Mouse (Mus musculus): ENCODE results near the gene Tnip1.

The Tnip1 gene

GRCm38 (mm10) chr11:54932540-54932939 is 30.2 kb downstream of the Tnip1 start:
- no peak for DNase-seq (ENCODE audit: low spot score)

- DNase-seq (ENCODE audit: low spot score): peak; percentile 56
Observed at GRCm38 (mm10) chr11:54931405-54932093, 31.2 kb downstream of the Tnip1 start.

- DNase-seq (ENCODE audit: low spot score): peak; percentile 54
Observed at GRCm38 (mm10) chr11:54930318-54930979, 32.3 kb downstream of the Tnip1 start.

GRCm38 (mm10) chr11:54929744-54930143 is 33.0 kb downstream of the Tnip1 start:
- DNase-seq (ENCODE audit: low spot score): no peak

GRCm38 (mm10) chr11:54929290-54929689 is 33.4 kb downstream of the Tnip1 start:
- no peak for DNase-seq (ENCODE audit: low spot score)

GRCm38 (mm10) chr11:54928886-54929285 is 33.8 kb downstream of the Tnip1 start:
- DNase-seq (ENCODE audit: low spot score): no peak

GRCm38 (mm10) chr11:54928219-54928618 is 34.5 kb downstream of the Tnip1 start:
- DNase-seq (ENCODE audit: low spot score): no peak

- peak; percentile 67 for DNase-seq (ENCODE audit: low spot score)
Observed at GRCm38 (mm10) chr11:54927346-54928140, 35.2 kb downstream of the Tnip1 start.

GRCm38 (mm10) chr11:54924145-54924544 is 38.6 kb downstream of the Tnip1 start:
- DNase-seq (ENCODE audit: low spot score): no peak

- DNase-seq (ENCODE audit: low spot score): no peak
Observed at GRCm38 (mm10) chr11:54922488-54922887, 40.2 kb downstream of the Tnip1 start.

GRCm38 (mm10) chr11:54921798-54922197 is 40.9 kb downstream of the Tnip1 start:
- DNase-seq (ENCODE audit: low spot score): peak; percentile 44

- no peak for DNase-seq (ENCODE audit: low spot score)
Observed at GRCm38 (mm10) chr11:54920973-54921580, 41.6 kb downstream of the Tnip1 start.

- DNase-seq (ENCODE audit: low spot score): no peak
Observed at GRCm38 (mm10) chr11:54920127-54920972, 42.4 kb downstream of the Tnip1 start.

GRCm38 (mm10) chr11:54918273-54918672 is 44.4 kb downstream of the Tnip1 start:
- no peak for DNase-seq (ENCODE audit: low spot score)

GRCm38 (mm10) chr11:54917461-54917860 is 45.3 kb downstream of the Tnip1 start:
- DNase-seq (ENCODE audit: low spot score): no peak

GRCm38 (mm10) chr11:54913841-54914240 is 48.9 kb downstream of the Tnip1 start:
- DNase-seq (ENCODE audit: low spot score): no peak

- no peak for DNase-seq (ENCODE audit: low spot score)
Observed at GRCm38 (mm10) chr11:54912503-54913316, 50.0 kb downstream of the Tnip1 start.

GRCm38 (mm10) chr11:54911671-54912502 is 50.8 kb downstream of the Tnip1 start:
- DNase-seq (ENCODE audit: low spot score): no peak

- DNase-seq (ENCODE audit: low spot score): no peak
Observed at GRCm38 (mm10) chr11:54911201-54911600, 51.5 kb downstream of the Tnip1 start.

All from urinary bladder, postnatal 14 days (tissue).